Mouse (Mus musculus): Measurements from ENCODE around the gene Rhbdl3.
"Not testable (repeated sequence)": the region's sequence is repeated elsewhere in the genome, so short reads cannot be mapped to it uniquely, and the experiment has no call there.

Rhbdl3 gene

DNA sequence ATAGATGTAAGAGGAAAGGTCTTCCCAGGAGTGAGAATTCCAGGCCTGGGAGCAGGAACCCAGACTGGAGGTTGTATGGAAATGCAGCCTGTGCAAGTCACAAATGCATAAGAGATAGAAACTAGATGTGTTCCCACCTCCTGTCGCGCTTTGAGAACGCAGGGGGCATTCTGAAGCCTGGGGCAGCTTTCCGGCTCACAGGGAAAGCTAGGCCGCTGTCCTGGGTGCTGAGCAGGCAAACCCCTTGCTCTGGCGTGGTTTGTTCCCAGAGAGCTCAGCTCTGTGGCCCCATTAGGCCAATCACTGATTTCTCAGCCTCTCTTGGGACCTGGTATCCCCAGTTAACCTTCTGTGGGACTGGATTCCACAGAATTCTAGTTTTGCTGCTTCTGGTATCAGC is 11.9 kb downstream of the Rhbdl3 start:
- no peak for DNase-seq (ENCODE audit: low read depth, low spot score)

GRCm38 (mm10) chr11:80313462-80313861 is 12.8 kb downstream of the Rhbdl3 start:
- DNase-seq (ENCODE audit: low read depth, low spot score): no peak

GRCm38 (mm10) chr11:80313944-80314343 is 13.2 kb downstream of the Rhbdl3 start:
- no peak for DNase-seq (ENCODE audit: low read depth, low spot score)

- DNase-seq (ENCODE audit: low read depth, low spot score): no peak
Observed at GRCm38 (mm10) chr11:80315743-80316639, 15.3 kb downstream of the Rhbdl3 start.

GRCm38 (mm10) chr11:80323255-80323654 is 22.5 kb downstream of the Rhbdl3 start:
- no peak for DNase-seq (ENCODE audit: low read depth, low spot score)

DNA sequence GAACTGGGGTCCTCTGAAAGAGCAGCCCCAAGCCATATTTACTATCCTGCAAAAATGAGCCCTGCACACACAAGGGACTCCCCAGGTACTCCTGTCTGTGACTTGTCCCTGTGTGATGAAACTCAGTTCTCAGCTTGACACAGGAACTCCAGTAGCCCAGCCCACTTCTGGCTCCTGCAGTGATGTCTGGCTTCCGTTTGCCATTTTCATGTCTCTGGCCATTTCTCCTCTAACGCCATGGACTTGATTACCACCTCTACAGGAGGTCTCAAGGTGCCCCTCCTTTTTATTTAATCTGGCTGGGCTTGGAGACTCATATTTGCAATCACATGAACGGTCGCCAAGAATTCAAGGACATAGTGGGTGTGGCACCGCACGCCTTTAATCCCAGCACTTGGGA is 23.9 kb downstream of the Rhbdl3 start:
- DNase-seq (ENCODE audit: low read depth, low spot score): no peak

DNA sequence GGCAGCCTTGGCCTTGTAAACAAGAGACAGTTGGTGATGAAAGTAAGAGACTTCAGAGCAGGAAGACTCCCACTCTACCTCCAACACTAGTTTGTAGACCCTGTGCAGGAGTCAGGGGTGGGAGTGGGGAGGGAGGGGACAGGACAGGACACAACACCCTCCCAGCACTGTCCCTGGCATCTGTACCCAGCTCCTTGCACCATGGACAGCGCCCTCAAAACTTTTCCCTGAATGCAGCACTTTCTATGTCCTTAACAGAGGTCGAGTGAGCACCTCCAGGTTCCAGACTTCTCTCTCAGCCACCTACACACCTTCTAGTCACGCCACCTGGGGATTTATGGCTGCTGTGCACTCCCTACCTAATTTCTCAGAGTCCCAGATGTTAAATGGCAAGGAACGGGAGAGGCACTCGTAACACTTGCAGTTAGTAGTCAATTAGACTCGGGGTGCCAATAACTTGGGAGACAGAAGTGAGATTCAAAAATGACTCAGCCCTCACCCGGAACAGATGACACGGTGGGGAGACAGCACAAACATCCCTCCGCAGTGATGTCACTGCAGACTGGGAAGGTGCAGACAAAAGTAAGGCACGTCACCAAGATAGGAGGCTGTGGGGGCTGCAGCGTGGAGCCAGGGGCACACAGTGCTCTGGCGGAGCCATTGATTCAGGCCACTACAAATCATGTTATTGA is 32.1 kb downstream of the Rhbdl3 start:
- DNase-seq (ENCODE audit: low read depth, low spot score): no peak

DNA sequence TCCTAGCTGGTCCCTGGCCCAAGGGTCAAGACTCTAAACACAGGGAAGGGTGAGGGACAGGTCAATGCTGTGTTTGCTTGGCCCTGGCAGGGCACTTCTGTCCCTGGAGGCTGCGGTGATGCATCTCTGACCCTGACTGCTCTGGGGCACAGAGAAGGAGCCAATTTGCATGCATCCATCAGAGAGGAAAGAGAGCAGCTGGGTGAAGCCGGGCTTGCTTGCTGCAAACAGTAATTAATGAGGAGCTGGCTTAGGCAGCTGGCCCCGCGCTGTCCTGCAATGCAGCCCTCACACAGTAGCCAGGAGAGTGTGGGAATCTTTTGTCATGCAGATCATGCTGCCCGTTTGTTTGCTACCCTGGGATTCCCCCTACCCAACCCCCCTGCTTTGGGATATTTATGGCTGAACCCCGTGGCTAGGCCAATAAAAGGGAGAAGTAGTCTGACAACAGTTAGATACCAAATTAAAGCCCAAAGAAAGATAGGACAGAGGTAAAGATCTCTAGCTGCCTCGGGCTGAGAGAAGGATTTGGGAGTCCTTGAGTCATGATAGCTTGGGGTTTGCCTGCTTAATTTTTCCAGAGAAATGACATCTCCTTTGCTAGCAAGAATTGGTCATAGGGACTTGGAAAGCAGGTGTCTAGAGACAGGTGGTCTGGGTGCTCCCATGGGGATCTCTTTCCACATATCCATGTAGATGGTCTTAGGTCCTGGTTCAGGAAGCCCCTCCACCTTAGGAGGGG is 35.1 kb downstream of the Rhbdl3 start:
- no peak for DNase-seq (ENCODE audit: low read depth, low spot score)

DNA sequence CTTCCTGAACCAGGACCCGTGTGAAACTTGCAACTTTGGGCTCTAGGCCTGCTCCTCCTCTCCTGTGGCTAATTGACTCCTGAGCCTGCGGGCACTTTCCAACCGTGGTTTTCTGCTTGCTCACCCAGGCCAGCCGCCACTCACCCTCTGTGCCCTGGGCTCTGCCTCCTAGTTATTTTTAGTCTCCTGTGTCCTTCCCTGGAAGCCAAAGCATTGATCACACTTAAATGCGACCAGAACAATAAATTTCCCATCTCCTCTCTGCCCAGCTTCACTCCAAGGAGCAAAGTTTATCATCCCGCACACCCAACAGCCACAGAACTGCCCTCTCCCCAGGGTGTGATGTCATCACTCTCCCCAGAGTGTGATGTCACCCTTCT is 35.6 kb downstream of the Rhbdl3 start:
- DNase-seq (ENCODE audit: low read depth, low spot score): no peak

- no peak for DNase-seq (ENCODE audit: low read depth, low spot score)
Observed at GRCm38 (mm10) chr11:80342482-80342881, 41.8 kb downstream of the Rhbdl3 start.

- DNase-seq (ENCODE audit: low read depth, low spot score): peak; percentile 79
Observed at GRCm38 (mm10) chr11:80351832-80352430, 51.2 kb downstream of the Rhbdl3 start.

DNA sequence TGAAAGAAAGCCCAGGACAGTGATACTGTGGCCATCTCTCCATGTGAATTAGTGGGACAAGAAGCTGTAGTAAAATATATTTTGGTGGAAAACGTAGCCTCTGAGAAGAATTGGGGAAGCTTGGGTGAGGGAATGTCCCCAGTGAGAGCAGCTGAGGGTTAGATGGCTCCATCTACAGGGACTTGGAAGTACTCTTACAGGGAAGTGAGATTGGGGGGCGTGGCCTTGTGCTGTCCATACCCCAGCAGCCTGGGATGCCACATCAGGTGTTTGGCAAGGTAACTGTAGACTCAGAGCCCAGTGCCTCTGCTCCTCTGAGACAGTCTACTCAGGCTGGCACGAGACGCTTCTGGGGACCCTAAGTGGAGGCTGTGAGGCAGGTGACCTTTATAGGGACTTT is 54.1 kb downstream of the Rhbdl3 start:
- DNase-seq (ENCODE audit: low read depth, low spot score): no peak

DNA sequence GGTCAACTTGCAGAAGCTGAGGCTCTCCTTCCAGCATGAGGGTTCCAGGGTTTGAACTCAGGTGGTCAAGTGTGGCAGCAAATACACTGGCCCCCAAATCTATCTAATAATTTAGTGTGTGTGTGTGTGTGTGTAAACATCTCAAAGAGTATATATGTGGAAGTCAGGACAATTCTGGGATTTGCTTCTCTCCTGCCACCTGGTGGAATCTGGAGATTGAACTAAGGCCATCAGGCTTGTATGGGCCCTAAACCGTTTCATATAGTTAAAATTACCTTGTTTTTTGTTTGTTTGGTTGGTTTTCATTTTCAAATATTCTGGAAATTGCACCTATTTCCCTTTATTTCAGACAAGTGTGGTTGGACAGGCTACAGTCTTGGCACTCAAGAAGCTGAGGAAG is 68.2 kb downstream of the Rhbdl3 start:
- no peak for DNase-seq (ENCODE audit: low read depth, low spot score)

DNA sequence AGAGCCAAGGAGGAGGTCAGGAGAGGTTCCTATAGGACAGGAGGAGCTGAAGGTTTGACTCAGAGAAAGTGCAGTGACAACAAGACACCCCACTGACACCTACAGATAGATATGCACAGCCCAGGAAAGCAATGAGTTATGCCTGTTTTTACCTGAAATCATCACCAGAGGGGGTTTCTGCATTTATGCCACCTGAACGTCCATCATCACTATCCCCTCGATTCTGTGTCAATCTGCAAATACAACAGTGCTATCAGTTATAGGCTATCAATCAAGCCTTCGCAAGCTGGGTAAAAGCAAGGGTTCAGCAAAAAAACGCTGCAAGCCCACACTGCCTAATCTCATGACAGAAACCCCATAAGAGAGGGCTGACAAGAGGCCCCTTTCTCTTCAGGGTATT is 75.9 kb downstream of the Rhbdl3 start:
- DNase-seq (ENCODE audit: low read depth, low spot score): no peak

- DNase-seq (ENCODE audit: low read depth, low spot score): peak; percentile 63
Observed at GRCm38 (mm10) chr11:80377712-80378451, 77.2 kb downstream of the Rhbdl3 start, which contains the start of gene 5730455P16Rik. 5730455P16Rik (minus strand) TSS chr11:80378034.

DNA sequence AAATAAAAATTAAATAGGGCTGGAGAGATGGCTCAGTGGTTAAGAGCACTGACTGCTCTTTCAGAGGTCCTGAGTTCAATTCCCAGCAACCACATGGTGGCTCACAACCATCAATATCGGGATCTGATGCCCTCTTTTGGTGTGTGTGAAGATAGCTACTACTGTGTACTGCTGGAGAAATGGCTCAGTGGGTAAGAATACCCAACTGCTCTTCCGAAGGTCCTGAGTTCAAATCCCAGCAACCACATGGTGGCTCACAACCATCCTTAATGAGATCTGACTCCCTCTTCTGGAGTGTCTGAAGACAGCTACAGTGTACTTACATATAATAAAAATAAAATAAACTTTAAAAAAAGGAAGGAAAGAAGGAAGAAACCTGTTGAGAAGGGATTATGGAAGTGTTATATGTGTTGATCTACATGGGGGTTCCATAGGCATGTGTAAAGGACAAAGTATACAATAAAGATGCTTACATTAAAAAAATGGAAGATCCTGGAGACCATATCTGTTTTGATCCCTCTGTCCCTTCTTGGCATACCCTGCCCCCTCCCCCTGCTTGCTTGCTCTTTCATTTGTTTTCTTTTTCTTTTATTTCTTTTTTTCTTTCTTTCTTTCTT is 77.8 kb downstream of the Rhbdl3 start:
- DNase-seq (ENCODE audit: low read depth, low spot score): not testable (repeated sequence)

DNA sequence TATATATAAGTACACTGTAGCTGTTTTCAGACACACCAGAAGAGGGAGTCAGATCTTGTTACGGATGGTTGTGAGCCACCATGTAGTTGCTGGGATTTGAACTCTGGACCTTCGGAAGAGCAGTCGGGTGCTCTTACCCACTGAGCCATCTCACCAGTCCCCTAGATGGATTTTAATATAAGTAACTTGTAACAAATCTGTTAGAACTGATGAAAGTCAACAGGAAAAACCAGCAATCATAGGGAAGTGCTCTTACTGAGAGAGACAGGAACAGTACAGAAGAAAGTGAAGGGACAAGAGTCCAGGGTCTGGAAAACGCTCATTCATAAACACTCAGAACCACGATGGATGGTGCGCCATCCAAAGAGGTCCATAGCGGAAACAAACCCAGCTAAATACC is 78.5 kb downstream of the Rhbdl3 start:
- not testable (repeated sequence) for DNase-seq (ENCODE audit: low read depth, low spot score)

GRCm38 (mm10) chr11:80382626-80383018 is 81.9 kb downstream of the Rhbdl3 start:
- no peak for DNase-seq (ENCODE audit: low read depth, low spot score)

GRCm38 (mm10) chr11:80383019-80383625 is 82.4 kb downstream of the Rhbdl3 start, which contains the start of gene Zfp207:
Zfp207 (plus strand) TSS chr11:80383279.
- DNase-seq (ENCODE audit: low read depth, low spot score): peak; percentile 95

DNA sequence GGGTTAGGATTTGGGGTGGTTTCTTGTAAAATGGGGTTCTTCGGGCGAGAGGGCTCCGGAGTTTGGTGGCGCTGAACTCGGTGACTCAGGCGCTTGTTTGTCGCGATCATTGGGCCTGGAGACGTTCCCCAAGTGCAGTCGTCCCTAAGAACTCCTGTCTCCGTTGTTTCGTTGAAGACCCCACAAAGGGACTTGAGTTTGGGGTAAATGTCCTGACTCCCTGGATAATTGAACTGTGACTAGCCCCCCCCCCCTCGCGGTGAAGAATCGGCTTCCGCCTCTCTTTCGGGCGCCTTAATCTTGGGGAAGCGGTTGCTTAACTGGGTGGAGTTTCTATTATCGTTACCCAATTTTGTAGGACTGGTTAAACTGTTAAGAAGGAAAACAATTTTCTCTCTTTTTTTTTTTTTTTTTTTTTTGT is 82.9 kb downstream of the Rhbdl3 start:
- DNase-seq (ENCODE audit: low read depth, low spot score): no peak
